11 mouse cellular contexts compared by ENCODE assay signal in genomic region chr5:148634919-148635356, GRCm38 (mm10).
DNase-seq lines count a peak whose midpoint lies in the region; ATAC-seq and TF ChIP-seq lines count a peak whose summit lies in the region.
"Had no signal": no experiment of that assay in that cellular context is flagged by ENCODE, and none has a peak within 500 bp of the region (broad histone marks: within the 10 kb centered on the region; RNA-seq: fewer than 3 reads in every experiment).

No protein-coding gene starts in this region.

- no peak for ATAC-seq in liver, embryonic 12.5 days
- no peak for ATAC-seq in embryonic facial prominence, embryonic 15.5 days (ENCODE audit: insufficient number of reproducible peaks, low FRiP score, low TSS enrichment, low read depth)
- ATAC-seq in stomach, embryonic 15.5 days (ENCODE audit: insufficient read depth, low FRiP score, low read depth) = no peak; the same call in 1 of the 2 replicates
- no peak for ATAC-seq in heart, embryonic 11.5 days (replicated peaks; ENCODE audit: insufficient number of reproducible peaks, low FRiP score, low TSS enrichment)

- no peak overlapping the region for H3K4me3 ChIP-seq in liver, adult 2 months (ENCODE audit: insufficient read depth, low read depth, low read length)
- no peak overlapping the region for H3K4me3 ChIP-seq in liver, embryonic 12.5 days
- no peak overlapping the region for H3K4me3 ChIP-seq in embryonic facial prominence, embryonic 15.5 days (replicated peaks)
- H3K4me3 ChIP-seq in stomach, embryonic 15.5 days (replicated peaks) = no peak overlapping the region
- no peak overlapping the region for H3K4me3 ChIP-seq in cerebellum, adult 2 months (replicated peaks; ENCODE audit: insufficient read depth, low read depth, low read length)
- no peak overlapping the region for H3K4me3 ChIP-seq in heart, embryonic 11.5 days (ENCODE audit: low read depth, low read length)
- H3K4me3 ChIP-seq: hindbrain, embryonic 15.5 days had no signal

- no peak for TF ChIP-seq POLR2A in liver, adult 2 months (IDR thresholded peaks at IDR 0.05; ENCODE audit: extremely low read depth, insufficient read depth, low read length)
- no peak for TF ChIP-seq POLR2A in cerebellum, adult 2 months (IDR thresholded peaks at IDR 0.05; ENCODE audit: borderline replicate concordance, insufficient read depth, low read length)

- no peaks in the 10 kb centered on the region for H3K27me3 ChIP-seq in liver, adult 2 months (ENCODE audit: control insufficient read depth, insufficient read depth, low read length)
- H3K27me3 ChIP-seq in liver, embryonic 12.5 days (replicated peaks) = 0 out of 2 replicates have a peak, but pooled peaks cover 8% of the 10 kb centered on the region
- H3K27me3 ChIP-seq in embryonic facial prominence, embryonic 15.5 days = no peaks in the 10 kb centered on the region; the same call in 1 of the 2 replicates
- H3K27me3 ChIP-seq in stomach, embryonic 15.5 days (replicated peaks) = no peaks in the 10 kb centered on the region
- no peaks in the 10 kb centered on the region for H3K27me3 ChIP-seq in cerebellum, adult 2 months (ENCODE audit: control insufficient read depth, insufficient read depth, low read length)
- H3K27me3 ChIP-seq in heart, embryonic 11.5 days (ENCODE audit: control insufficient read depth, insufficient read depth, low read length) = 0 out of 2 replicates have a peak, but pooled peaks cover 2% of the 10 kb centered on the region
- H3K27me3 ChIP-seq: hindbrain, embryonic 15.5 days had no signal

- no peak overlapping the region for H3K4me2 ChIP-seq in liver, embryonic 12.5 days
- 0 out of 2 replicates have a peak overlapping the region, but pooled peaks have one; percentile 1 for H3K4me2 ChIP-seq in embryonic facial prominence, embryonic 15.5 days (replicated peaks)
- H3K4me2 ChIP-seq in stomach, embryonic 15.5 days = peak overlapping the region; percentile 23
- H3K4me2 ChIP-seq in heart, embryonic 11.5 days = no peak overlapping the region
- H3K4me2 ChIP-seq: hindbrain, embryonic 15.5 days had no signal

- no peak for TF ChIP-seq CTCF in liver, adult 2 months (IDR thresholded peaks at IDR 0.05; ENCODE audit: low read depth, low read length)
- TF ChIP-seq CTCF in cerebellum, adult 2 months (IDR thresholded peaks at IDR 0.05; ENCODE audit: borderline replicate concordance, insufficient read depth, low read depth, low read length) = no peak

- no peak overlapping the region for H3K27ac ChIP-seq in liver, adult 2 months (replicated peaks; ENCODE audit: insufficient read depth, low read depth, low read length)
- no peak overlapping the region for H3K27ac ChIP-seq in liver, embryonic 12.5 days
- no peak overlapping the region for H3K27ac ChIP-seq in embryonic facial prominence, embryonic 15.5 days (replicated peaks)
- no peak overlapping the region for H3K27ac ChIP-seq in stomach, embryonic 15.5 days
- H3K27ac ChIP-seq in cerebellum, adult 2 months (ENCODE audit: insufficient read depth, low read length) = no peak overlapping the region
- H3K27ac ChIP-seq in heart, embryonic 11.5 days (ENCODE audit: low read depth, low read length) = no peak overlapping the region
- H3K27ac ChIP-seq: hindbrain, embryonic 15.5 days had no signal

- 16% methylated on average over 11 of the region's 11 CpGs for WGBS in liver, adult 2 months
- WGBS in liver, embryonic 12.5 days (ENCODE audit: insufficient replicate concordance) = 56% methylated on average over 11 of the region's 11 CpGs
- WGBS in embryonic facial prominence, embryonic 15.5 days = 46% methylated on average over 11 of the region's 11 CpGs
- 51% methylated on average over 11 of the region's 11 CpGs for WGBS in stomach, embryonic 15.5 days
- WGBS in cerebellum, adult 2 months = 37% methylated on average over 11 of the region's 11 CpGs
- WGBS in heart, embryonic 11.5 days (ENCODE audit: insufficient replicate concordance) = 70% methylated on average over 11 of the region's 11 CpGs

- no peaks in the 10 kb centered on the region for H3K79me2 ChIP-seq in liver, adult 2 months (ENCODE audit: control insufficient read depth, insufficient read depth, low read length)

- no peaks in the 10 kb centered on the region for H3K9me3 ChIP-seq in liver, embryonic 12.5 days (replicated peaks)
- H3K9me3 ChIP-seq in embryonic facial prominence, embryonic 15.5 days (replicated peaks) = no peaks in the 10 kb centered on the region
- H3K9me3 ChIP-seq in stomach, embryonic 15.5 days = no peaks in the 10 kb centered on the region
- H3K9me3 ChIP-seq in heart, embryonic 11.5 days (replicated peaks; ENCODE audit: control insufficient read depth, low read length) = no peaks in the 10 kb centered on the region
- H3K9me3 ChIP-seq: hindbrain, embryonic 15.5 days had no signal

- peaks cover 11% of the 10 kb centered on the region for H3K4me1 ChIP-seq in liver, adult 2 months (ENCODE audit: control insufficient read depth, insufficient read depth, low read length)
- peaks cover 10% of the 10 kb centered on the region; the same call in 1 of the 2 replicates for H3K4me1 ChIP-seq in liver, embryonic 12.5 days
- H3K4me1 ChIP-seq in embryonic facial prominence, embryonic 15.5 days = peaks cover 28% of the 10 kb centered on the region
- peaks cover 2% of the 10 kb centered on the region; the same call in 1 of the 2 replicates for H3K4me1 ChIP-seq in stomach, embryonic 15.5 days
- H3K4me1 ChIP-seq in cerebellum, adult 2 months (ENCODE audit: control insufficient read depth, insufficient read depth, low read length) = no peaks in the 10 kb centered on the region
- H3K4me1 ChIP-seq in heart, embryonic 11.5 days (ENCODE audit: control insufficient read depth, insufficient read depth, low read length) = peaks cover 18% of the 10 kb centered on the region

- H3K9ac ChIP-seq in liver, adult 2 months (ENCODE audit: low read depth, low read length) = no peak overlapping the region
- no peak overlapping the region for H3K9ac ChIP-seq in liver, embryonic 12.5 days
- H3K9ac ChIP-seq in embryonic facial prominence, embryonic 15.5 days = no peak overlapping the region
- no peak overlapping the region for H3K9ac ChIP-seq in stomach, embryonic 15.5 days
- no peak overlapping the region for H3K9ac ChIP-seq in heart, embryonic 11.5 days (ENCODE audit: low read depth, low read length)
- H3K9ac ChIP-seq: hindbrain, embryonic 15.5 days had no signal

- H3K36me3 ChIP-seq in liver, adult 2 months (ENCODE audit: control insufficient read depth, insufficient read depth, low read length) = no peaks in the 10 kb centered on the region
- H3K36me3 ChIP-seq in liver, embryonic 12.5 days = no peaks in the 10 kb centered on the region
- no peaks in the 10 kb centered on the region for H3K36me3 ChIP-seq in embryonic facial prominence, embryonic 15.5 days
- no peaks in the 10 kb centered on the region for H3K36me3 ChIP-seq in stomach, embryonic 15.5 days
- H3K36me3 ChIP-seq in heart, embryonic 11.5 days (ENCODE audit: control insufficient read depth, insufficient read depth, low read length) = no peaks in the 10 kb centered on the region
- H3K36me3 ChIP-seq: hindbrain, embryonic 15.5 days had no signal

- peak; percentile 78 for DNase-seq in liver, adult 2 months (ENCODE audit: extremely low read depth, low read depth, low spot score)
- DNase-seq in layer of hippocampus, postnatal 36 days = peak; percentile 42 to 48
- no peak for DNase-seq in cerebellum, adult 2 months
- DNase-seq in embryo, embryonic 10.5 days (ENCODE audit: low spot score) = no peak
- DNase-seq: adrenal gland, postnatal 36 days; gastrocnemius, postnatal 36 days had no signal

Comparison
In these comparisons a context has a peak if more than half of its experiments do, and no peak if none do; other contexts are left out.
1. DNase-seq: peak in liver, adult 2 months (single experiment) and layer of hippocampus, postnatal 36 days (2 of 2); none in cerebellum, adult 2 months (0 of 2) and embryo, embryonic 10.5 days (single experiment).
2. H3K4me2 ChIP-seq: peak in embryonic facial prominence, embryonic 15.5 days (single experiment) and stomach, embryonic 15.5 days (single experiment); none in liver, embryonic 12.5 days (single experiment) and heart, embryonic 11.5 days (single experiment).